Mouse (Mus musculus): ENCODE results near the gene Med31. TPM values are rescaled to one million over a fixed set of nuclear protein-coding genes. Genes with fewer than 3 reads are reported as not detected.

Gene Med31
- polyA plus RNA-seq, 1 experiment from 2014 or later, result 61.7 TPM

DNA sequence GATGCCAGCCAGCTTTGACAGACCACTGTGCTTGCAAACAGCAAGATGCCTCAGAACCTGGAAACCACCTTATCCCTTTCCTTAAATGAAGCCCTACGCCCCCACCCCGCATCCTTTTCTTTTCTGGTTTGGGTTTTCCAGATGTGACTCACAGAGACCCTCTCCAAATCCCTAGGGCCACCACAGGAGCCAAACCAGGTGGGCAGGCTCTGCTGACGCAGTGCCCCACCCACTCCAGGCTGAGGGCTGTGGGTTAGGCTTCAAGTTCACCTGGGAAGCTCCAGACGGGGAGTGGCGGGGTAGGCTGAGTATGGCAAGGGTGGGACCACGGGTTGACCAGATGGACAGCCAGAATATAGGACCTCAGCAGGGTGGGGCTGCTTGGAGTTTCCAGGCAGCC is 11.5 kb upstream of the Med31 start:
- Histone ChIP-seq H3K4me3 (ENCODE audit: low read depth, low read length) (no peak overlapping the region), H3K4me1 (replicated peaks; ENCODE audit: control insufficient read depth, insufficient read depth, low read length) (no peaks in the 10 kb centered on the region), H3K9me3 (ENCODE audit: control insufficient read depth, low read length) (no peaks in the 10 kb centered on the region), H3K9ac (ENCODE audit: low read depth, low read length) (no peak overlapping the region), H3K4me2 (replicated peaks; ENCODE audit: low read depth, low read length) (no peak overlapping the region), H3K27me3 (ENCODE audit: control insufficient read depth, insufficient read depth, low read length) (no peaks in the 10 kb centered on the region), H3K36me3 (ENCODE audit: control insufficient read depth, insufficient read depth, low read length) (no peaks in the 10 kb centered on the region), H3K27ac (ENCODE audit: low read depth, low read length) (no peak overlapping the region)
- no peak for ATAC-seq (ENCODE audit: low FRiP score)
- DNase-seq (ENCODE audit: low spot score), result no peak
- 87% methylated on average over 6 of the region's 6 CpGs for WGBS

DNA sequence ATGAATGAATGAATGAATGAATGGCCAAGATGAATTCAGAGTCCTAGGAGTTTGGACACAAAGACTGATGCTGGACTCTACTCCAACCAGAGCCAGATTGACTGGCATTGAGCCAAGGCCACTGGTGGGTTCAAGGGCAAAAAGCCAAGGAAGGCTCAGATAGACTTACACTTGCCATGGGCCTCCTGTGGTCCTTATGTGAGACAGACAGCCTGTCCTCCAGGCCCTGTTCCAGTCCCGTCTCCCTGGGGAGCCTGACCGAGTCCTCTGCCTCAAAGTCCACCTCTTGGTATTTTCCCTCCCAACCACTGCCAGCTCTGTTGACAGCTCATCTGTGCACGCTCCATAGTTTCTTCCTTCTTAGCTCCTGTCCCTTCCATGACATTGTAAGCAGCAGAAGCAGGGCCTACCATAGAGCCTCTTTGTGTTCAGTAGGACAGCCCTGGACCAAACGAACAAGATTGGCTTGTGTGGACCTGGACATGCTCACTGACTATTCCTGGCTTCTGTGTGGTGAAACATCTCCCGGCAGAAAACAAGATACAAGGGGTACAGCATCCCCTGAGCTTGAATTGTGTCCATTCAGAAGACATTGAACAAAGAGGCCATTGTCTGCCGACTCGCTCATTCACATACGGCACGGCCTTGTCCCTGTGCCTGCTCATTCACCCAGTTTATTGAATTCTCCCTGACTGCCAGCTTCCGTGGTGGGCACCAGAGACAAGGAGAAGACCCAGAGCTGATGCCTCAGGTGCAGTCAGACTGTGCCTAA is 10.8 kb upstream of the Med31 start:
- Histone ChIP-seq H3K4me1 (replicated peaks; ENCODE audit: control insufficient read depth, insufficient read depth, low read length) (no peaks in the 10 kb centered on the region), H3K36me3 (ENCODE audit: control insufficient read depth, insufficient read depth, low read length) (no peaks in the 10 kb centered on the region), H3K9ac (ENCODE audit: low read depth, low read length) (no peak overlapping the region), H3K4me3 (ENCODE audit: low read depth, low read length) (no peak overlapping the region), H3K4me2 (replicated peaks; ENCODE audit: low read depth, low read length) (no peak overlapping the region), H3K27ac (ENCODE audit: low read depth, low read length) (no peak overlapping the region), H3K9me3 (ENCODE audit: control insufficient read depth, low read length) (no peaks in the 10 kb centered on the region), H3K27me3 (ENCODE audit: control insufficient read depth, insufficient read depth, low read length) (no peaks in the 10 kb centered on the region)
- ATAC-seq (ENCODE audit: low FRiP score) (0 out of 2 replicates have a peak, but pooled peaks have one; percentile 10), DNase-seq (ENCODE audit: low spot score) (peak; percentile 35)
- 47% methylated on average over 10 of the region's 10 CpGs for WGBS

DNA sequence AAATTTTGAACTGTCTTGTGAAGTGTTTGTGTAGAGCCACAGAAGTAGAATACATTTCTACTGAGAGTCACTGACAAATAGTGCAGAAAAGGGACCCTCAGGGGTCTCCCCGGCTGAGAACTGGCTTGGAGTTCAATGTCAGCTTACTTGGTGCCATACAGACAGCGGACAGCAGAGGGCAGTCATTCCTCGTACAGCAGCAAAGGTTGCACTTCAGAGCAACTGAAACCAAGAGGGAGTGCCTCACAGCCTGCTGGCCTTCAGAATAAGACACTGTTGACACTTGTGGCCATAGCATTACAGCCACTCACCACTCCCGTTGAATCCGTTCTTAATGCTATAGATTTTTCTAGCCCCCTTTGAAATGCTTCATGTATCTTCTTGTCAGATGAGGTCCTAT is 9.5 kb upstream of the Med31 start:
- no peaks in the 10 kb centered on the region for H3K36me3 ChIP-seq (ENCODE audit: control insufficient read depth, insufficient read depth, low read length)
- ATAC-seq (ENCODE audit: low FRiP score) (no peak), DNase-seq (ENCODE audit: low spot score) (peak; percentile 83)
- H3K27me3 ChIP-seq (ENCODE audit: control insufficient read depth, insufficient read depth, low read length), result no peaks in the 10 kb centered on the region
- WGBS, result 19% methylated on average over 5 of the region's 5 CpGs
- H3K4me3 ChIP-seq (ENCODE audit: low read depth, low read length), result no peak overlapping the region
- H3K4me2 ChIP-seq (replicated peaks; ENCODE audit: low read depth, low read length), result no peak overlapping the region
- no peak overlapping the region for H3K27ac ChIP-seq (ENCODE audit: low read depth, low read length)
- no peaks in the 10 kb centered on the region for H3K4me1 ChIP-seq (replicated peaks; ENCODE audit: control insufficient read depth, insufficient read depth, low read length)
- H3K9ac ChIP-seq (ENCODE audit: low read depth, low read length), result no peak overlapping the region
- H3K9me3 ChIP-seq (ENCODE audit: control insufficient read depth, low read length), result no peaks in the 10 kb centered on the region

DNA sequence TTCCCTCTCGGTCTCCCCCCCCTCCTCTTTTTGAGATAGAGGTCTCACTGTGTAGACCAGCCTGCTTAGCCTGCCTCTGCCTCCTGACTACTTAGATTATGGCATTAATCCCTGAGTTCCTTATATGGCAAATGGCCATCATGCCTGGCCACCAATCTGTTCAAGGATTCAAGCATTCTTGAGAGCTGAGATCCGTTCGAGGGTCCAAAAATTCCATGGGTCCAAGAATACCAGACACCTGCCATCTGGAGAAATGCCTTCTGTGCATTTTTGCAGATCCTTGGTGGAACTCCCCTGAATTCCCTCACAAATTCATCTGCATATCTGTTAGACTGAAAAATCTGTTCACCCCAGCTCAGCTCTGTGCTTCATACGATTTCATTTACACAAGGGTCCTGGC is 8.0 kb upstream of the Med31 start:
- Histone ChIP-seq H3K9ac (ENCODE audit: low read depth, low read length) (no peak overlapping the region), H3K27ac (ENCODE audit: low read depth, low read length) (no peak overlapping the region), H3K4me1 (replicated peaks; ENCODE audit: control insufficient read depth, insufficient read depth, low read length) (no peaks in the 10 kb centered on the region), H3K9me3 (ENCODE audit: control insufficient read depth, low read length) (no peaks in the 10 kb centered on the region), H3K36me3 (ENCODE audit: control insufficient read depth, insufficient read depth, low read length) (no peaks in the 10 kb centered on the region), H3K4me2 (replicated peaks; ENCODE audit: low read depth, low read length) (no peak overlapping the region), H3K4me3 (ENCODE audit: low read depth, low read length) (no peak overlapping the region), H3K27me3 (ENCODE audit: control insufficient read depth, insufficient read depth, low read length) (no peaks in the 10 kb centered on the region)
- DNase-seq (ENCODE audit: low spot score) (no peak), ATAC-seq (ENCODE audit: low FRiP score) (no peak)
- 82% methylated on average over 4 of the region's 4 CpGs for WGBS

DNA sequence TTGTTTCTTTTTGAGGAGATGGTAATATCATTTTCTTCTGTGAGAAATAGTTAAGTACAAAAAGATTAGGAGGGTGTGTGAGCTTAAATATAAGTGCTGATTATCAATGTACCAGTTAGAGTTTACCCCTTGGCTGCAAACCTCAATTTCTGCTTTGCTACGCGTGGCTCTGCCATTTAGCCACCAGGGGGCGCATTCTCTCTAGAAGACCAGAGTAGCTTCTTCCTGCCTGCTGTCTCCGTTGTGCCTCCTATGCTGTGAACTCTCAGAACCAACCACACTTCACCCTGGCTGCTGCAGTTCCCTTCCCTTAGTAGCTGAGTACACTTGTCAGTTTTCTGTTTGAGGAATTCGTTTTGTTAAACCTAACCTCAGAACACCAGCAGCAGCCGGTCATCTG is 5.9 kb upstream of the Med31 start:
- Histone ChIP-seq H3K4me2 (replicated peaks; ENCODE audit: low read depth, low read length) (no peak overlapping the region), H3K9ac (ENCODE audit: low read depth, low read length) (no peak overlapping the region), H3K36me3 (ENCODE audit: control insufficient read depth, insufficient read depth, low read length) (no peaks in the 10 kb centered on the region), H3K4me3 (ENCODE audit: low read depth, low read length) (no peak overlapping the region), H3K9me3 (ENCODE audit: control insufficient read depth, low read length) (no peaks in the 10 kb centered on the region), H3K27me3 (ENCODE audit: control insufficient read depth, insufficient read depth, low read length) (no peaks in the 10 kb centered on the region), H3K4me1 (replicated peaks; ENCODE audit: control insufficient read depth, insufficient read depth, low read length) (no peaks in the 10 kb centered on the region), H3K27ac (ENCODE audit: low read depth, low read length) (no peak overlapping the region)
- no peak for ATAC-seq (ENCODE audit: low FRiP score)
- DNase-seq (ENCODE audit: low spot score), result peak; percentile 87
- 16% methylated on average over 6 of the region's 6 CpGs for WGBS

DNA sequence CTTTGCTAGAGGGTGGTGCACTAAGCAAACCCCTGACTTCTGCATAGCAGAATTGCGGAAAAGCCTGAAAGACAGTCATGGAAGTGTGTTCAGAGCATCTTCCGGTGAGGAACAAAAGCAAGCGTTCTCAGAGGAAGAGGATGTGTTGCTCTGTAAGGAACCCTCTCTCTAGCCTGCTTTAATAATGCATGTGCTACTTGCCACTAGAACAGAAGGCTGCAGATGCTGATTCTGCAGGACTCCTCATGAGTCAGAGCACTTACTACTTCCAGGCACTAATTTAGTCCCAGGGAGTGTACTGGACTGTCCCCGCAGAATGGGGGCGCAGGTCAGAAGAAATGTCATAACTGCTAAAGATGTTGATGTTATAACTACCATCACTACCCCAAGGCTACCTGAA is 1.7 kb upstream of the Med31 start:
- ATAC-seq (ENCODE audit: low FRiP score) (no peak), DNase-seq (ENCODE audit: low spot score) (no peak)
- Histone ChIP-seq H3K36me3 (ENCODE audit: control insufficient read depth, insufficient read depth, low read length) (0 out of 2 replicates have a peak, but pooled peaks cover 1% of the 10 kb centered on the region), H3K27me3 (ENCODE audit: control insufficient read depth, insufficient read depth, low read length) (no peaks in the 10 kb centered on the region), H3K4me1 (replicated peaks; ENCODE audit: control insufficient read depth, insufficient read depth, low read length) (no peaks in the 10 kb centered on the region), H3K9me3 (ENCODE audit: control insufficient read depth, low read length) (no peaks in the 10 kb centered on the region), H3K4me2 (replicated peaks; ENCODE audit: low read depth, low read length) (no peak overlapping the region), H3K4me3 (ENCODE audit: low read depth, low read length) (no peak overlapping the region), H3K9ac (ENCODE audit: low read depth, low read length) (no peak overlapping the region), H3K27ac (ENCODE audit: low read depth, low read length) (no peak overlapping the region)
- 89% methylated on average over 5 of the region's 5 CpGs for WGBS

DNA sequence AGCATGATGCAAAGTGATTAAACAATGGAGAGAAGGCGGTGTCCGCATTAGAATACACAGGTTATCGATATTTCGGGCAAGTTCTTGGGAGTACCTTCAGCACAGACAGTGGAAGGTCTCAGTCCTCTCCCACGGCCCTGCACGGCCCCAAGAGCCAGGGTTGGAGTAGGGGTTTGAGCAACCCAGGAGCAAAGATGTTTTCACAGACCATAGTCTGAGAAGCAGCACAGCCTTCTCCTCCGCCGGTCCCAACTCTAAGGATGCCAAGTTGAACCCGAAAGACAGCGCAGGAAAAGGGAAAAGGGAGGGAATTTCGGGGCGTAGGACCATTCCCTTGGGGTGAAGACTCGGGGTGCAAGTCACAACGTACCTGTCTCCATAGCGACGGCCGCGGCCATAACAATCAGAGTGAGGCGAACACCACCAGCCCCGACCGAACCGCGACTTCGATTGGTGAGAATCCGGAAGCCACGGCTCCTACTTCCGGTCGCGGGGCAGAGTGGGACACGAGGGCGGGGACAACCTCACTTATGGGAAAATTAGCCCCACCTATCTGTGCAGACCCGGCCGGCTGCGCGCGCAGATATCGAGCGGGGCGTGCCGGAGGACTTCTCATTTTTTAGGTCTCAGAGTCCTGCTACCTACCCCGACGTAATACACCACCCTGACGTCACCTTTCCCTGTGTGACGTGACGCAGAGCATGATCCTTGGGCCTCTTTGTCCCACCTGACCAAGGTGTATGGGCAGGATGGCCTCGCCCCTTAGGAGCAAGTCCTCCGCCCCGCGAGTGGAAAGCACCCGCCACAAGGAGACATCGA is 592 bp downstream of the Med31 start:
- H3K36me3 ChIP-seq (ENCODE audit: control insufficient read depth, insufficient read depth, low read length), result peaks cover 11% of the 10 kb centered on the region; the same call in 1 of the 2 replicates
- peak overlapping the region; percentile 80 for H3K9ac ChIP-seq (ENCODE audit: low read depth, low read length)
- H3K4me3 ChIP-seq (ENCODE audit: low read depth, low read length), result peak overlapping the region; percentile 90
- H3K27ac ChIP-seq (ENCODE audit: low read depth, low read length), result peak overlapping the region; percentile 62; the same call in 1 of the 2 replicates
- under 1% methylated on average over 51 of the region's 51 CpGs for WGBS
- ATAC-seq (ENCODE audit: low FRiP score), result peak; percentile 97
- no peaks in the 10 kb centered on the region for H3K27me3 ChIP-seq (ENCODE audit: control insufficient read depth, insufficient read depth, low read length)
- no peaks in the 10 kb centered on the region for H3K9me3 ChIP-seq (ENCODE audit: control insufficient read depth, low read length)
- H3K4me1 ChIP-seq (replicated peaks; ENCODE audit: control insufficient read depth, insufficient read depth, low read length), result no peaks in the 10 kb centered on the region
- peak overlapping the region; percentile 94 for H3K4me2 ChIP-seq (replicated peaks; ENCODE audit: low read depth, low read length)
- peak; percentile 98 for DNase-seq (ENCODE audit: low spot score)

DNA sequence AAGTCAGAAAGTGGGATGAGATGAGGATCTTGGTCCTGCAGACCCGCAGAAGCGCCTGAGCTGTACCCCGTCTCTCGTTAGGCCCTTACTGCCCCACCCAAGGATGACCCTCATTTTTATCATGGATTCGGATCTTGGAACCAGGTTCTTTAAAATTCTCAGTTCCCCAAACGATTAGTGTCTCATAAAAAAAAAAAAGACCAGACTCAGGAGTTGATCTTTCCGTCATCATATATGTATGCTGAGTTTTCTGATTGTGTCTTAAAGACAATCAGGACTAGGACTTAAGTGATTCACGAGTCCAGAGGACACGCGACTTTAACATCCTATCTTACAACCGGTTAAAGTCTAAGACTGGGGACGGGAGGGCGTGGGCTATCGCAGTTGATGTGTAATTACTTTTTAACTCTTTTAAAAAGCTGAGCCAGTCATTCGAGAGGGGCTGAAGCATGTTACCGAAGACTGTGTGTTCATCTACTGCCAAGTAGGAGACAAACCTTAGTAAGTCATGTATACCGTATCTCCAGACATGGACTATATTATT is 7.5 kb downstream of the Med31 start:
- 21% methylated on average over 17 of the region's 17 CpGs for WGBS
- H3K27ac ChIP-seq (ENCODE audit: low read depth, low read length), result no peak overlapping the region

More for the DNA sequence above, 7.5 kb downstream of the Med31 start:
- Histone ChIP-seq H3K9ac (ENCODE audit: low read depth, low read length) (peak overlapping the region; percentile 62), H3K4me2 (replicated peaks; ENCODE audit: low read depth, low read length) (peak overlapping the region; percentile 77), H3K9me3 (ENCODE audit: control insufficient read depth, low read length) (no peaks in the 10 kb centered on the region), H3K36me3 (ENCODE audit: control insufficient read depth, insufficient read depth, low read length) (peaks cover 11% of the 10 kb centered on the region; the same call in 1 of the 2 replicates), H3K4me3 (ENCODE audit: low read depth, low read length) (peak overlapping the region; percentile 70), H3K27me3 (ENCODE audit: control insufficient read depth, insufficient read depth, low read length) (no peaks in the 10 kb centered on the region), H3K4me1 (replicated peaks; ENCODE audit: control insufficient read depth, insufficient read depth, low read length) (peaks cover 8% of the 10 kb centered on the region; the same call in 1 of the 2 replicates)
- no peak for DNase-seq (ENCODE audit: low spot score)
- ATAC-seq (ENCODE audit: low FRiP score), result no peak

Data from hindbrain, embryonic 11.5 days (tissue).